ENCODE assay signal across 23 mouse cellular contexts in genomic region chr5:106672597-106672996, GRCm38 (mm10). TPM values are rescaled to one million over a fixed set of nuclear protein-coding genes. Genes with fewer than 3 reads are reported as not detected.
DNase-seq lines count a peak whose midpoint lies in the region; ATAC-seq and TF ChIP-seq lines count a peak whose summit lies in the region.
"Had no signal": no experiment of that assay in that cellular context is flagged by ENCODE, and none has a peak within 500 bp of the region (broad histone marks: within the 10 kb centered on the region; RNA-seq: fewer than 3 reads in every experiment).

No protein-coding gene starts in this region.

- no peaks in the 10 kb centered on the region for H3K27me3 ChIP-seq in heart, postnatal 0 days (ENCODE audit: control insufficient read depth, insufficient read depth, low read length)
- no peaks in the 10 kb centered on the region for H3K27me3 ChIP-seq in CH12.LX (replicated peaks)
- no peaks in the 10 kb centered on the region for H3K27me3 ChIP-seq in MEL (ENCODE audit: control insufficient read depth in 1 of 2, insufficient read depth in 2 of 2, low read length in 2 of 2)
- H3K27me3 ChIP-seq in midbrain, postnatal 0 days (ENCODE audit: insufficient read depth, low read length) = no peaks in the 10 kb centered on the region
- H3K27me3 ChIP-seq: forebrain, embryonic 13.5 days; Patski had no signal

- H3K4me3 ChIP-seq in heart, postnatal 0 days (ENCODE audit: low read depth, low read length) = no peak overlapping the region
- H3K4me3 ChIP-seq in CH12.LX (replicated peaks in 1 of 3; ENCODE audit: low read depth in 2 of 3, low read length in 2 of 3, poor library complexity in 1 of 3) = no peak overlapping the region
- no peak overlapping the region for H3K4me3 ChIP-seq in MEL (ENCODE audit: control insufficient read depth in 1 of 2, insufficient read depth in 1 of 2, low read depth in 2 of 2, low read length in 2 of 2)
- H3K4me3 ChIP-seq in lung, adult 2 months (replicated peaks; ENCODE audit: extremely low read depth, low read depth, low read length) = no peak overlapping the region
- H3K4me3 ChIP-seq in midbrain, postnatal 0 days (ENCODE audit: low read depth, low read length) = no peak overlapping the region
- H3K4me3 ChIP-seq: forebrain, embryonic 10.5 days; forebrain, embryonic 13.5 days; heart, adult 2 months; heart, embryonic 10.5 days had no signal

- DNase-seq in heart, postnatal 0 days (ENCODE audit: low spot score) = no peak
- no peak for DNase-seq in heart, adult 11 months
- DNase-seq in CH12.LX (ENCODE audit: extremely low read depth) (no peak), MEL (ENCODE audit: low read depth, low spot score) (no peak)
- DNase-seq in lung, adult 2 months = no peak
- no peak for DNase-seq in midbrain, postnatal 0 days (ENCODE audit: low spot score)
- DNase-seq: adrenal gland, postnatal 10 days; adrenal gland, postnatal 36 days; cerebellum, adult 18-20 months; cerebellum, adult 9-10 months; cerebellum, postnatal 14 days; gastrocnemius, postnatal 14 days; heart, adult 2 months; heart, postnatal 4 days had no signal

- H3K27ac ChIP-seq in heart, postnatal 0 days (ENCODE audit: low read depth) = peak overlapping the region; percentile 8; the same call in 1 of the 2 replicates
- H3K27ac ChIP-seq in CH12.LX (ENCODE audit: insufficient read depth, low read depth) (no peak overlapping the region), MEL (ENCODE audit: control insufficient read depth, low read depth, low read length) (no peak overlapping the region)
- no peak overlapping the region for H3K27ac ChIP-seq in midbrain, postnatal 0 days (ENCODE audit: low read depth, low read length)
- H3K27ac ChIP-seq: forebrain, embryonic 10.5 days; forebrain, embryonic 13.5 days; heart, embryonic 10.5 days; hindbrain, embryonic 14.5 days; hindbrain, postnatal 0 days had no signal

- in situ Hi-C loops in CH12.LX (cut with MboI; ENCODE audit: low pct_ligation_motif_present, low pct_unique_long_range_greater_than_20kb, low sequenced_read_pairs) = no loop called here

- peaks cover 13% of the 10 kb centered on the region; the same call in 1 of the 2 replicates for H3K36me3 ChIP-seq in heart, postnatal 0 days (replicated peaks; ENCODE audit: control insufficient read depth, insufficient read depth, low read length)
- peaks cover 6 to 33% of the 10 kb centered on the region in 2 experiments for H3K36me3 ChIP-seq in CH12.LX (replicated peaks in 1 of 2; ENCODE audit: control insufficient read depth in 1 of 2, insufficient read depth in 1 of 2, low read length in 1 of 2)
- peaks cover 11 to 27% of the 10 kb centered on the region in 2 experiments for H3K36me3 ChIP-seq in MEL (ENCODE audit: control insufficient read depth in 1 of 2, insufficient read depth in 2 of 2, low read length in 2 of 2)
- H3K36me3 ChIP-seq in midbrain, postnatal 0 days (ENCODE audit: insufficient read depth, low read length) = no peaks in the 10 kb centered on the region

- H3K4me2 ChIP-seq in heart, postnatal 0 days (ENCODE audit: low read depth, low read length) = no peak overlapping the region
- no peak overlapping the region for H3K4me2 ChIP-seq in CH12.LX (ENCODE audit: insufficient read depth, low read depth, poor library complexity, severe bottlenecking)
- no peak overlapping the region for H3K4me2 ChIP-seq in midbrain, postnatal 0 days (ENCODE audit: low read depth, low read length, poor library complexity, severe bottlenecking)
- H3K4me2 ChIP-seq: forebrain, embryonic 13.5 days; hindbrain, embryonic 14.5 days had no signal

- H3K79me2 ChIP-seq in CH12.LX (replicated peaks; ENCODE audit: control insufficient read depth, extremely low read depth, insufficient read depth, poor library complexity, severe bottlenecking) = peaks cover 11% of the 10 kb centered on the region
- peaks cover 30% of the 10 kb centered on the region for H3K79me2 ChIP-seq in MEL (ENCODE audit: control insufficient read depth, insufficient read depth, low read length, poor library complexity)

- H3K9ac ChIP-seq in heart, postnatal 0 days (replicated peaks; ENCODE audit: low read depth, low read length) = no peak overlapping the region
- no peak overlapping the region for H3K9ac ChIP-seq in CH12.LX (ENCODE audit: insufficient read depth, low read depth)
- H3K9ac ChIP-seq in MEL (ENCODE audit: control insufficient read depth, low read depth, low read length, poor library complexity, severe bottlenecking) = no peak overlapping the region
- no peak overlapping the region for H3K9ac ChIP-seq in midbrain, postnatal 0 days (replicated peaks; ENCODE audit: low read length, poor library complexity, severe bottlenecking)
- H3K9ac ChIP-seq: forebrain, embryonic 13.5 days; hindbrain, embryonic 14.5 days had no signal

- H3K4me1 ChIP-seq in heart, postnatal 0 days (ENCODE audit: control insufficient read depth, insufficient read depth) = peaks cover 11% of the 10 kb centered on the region
- peaks cover 2 to 11% of the 10 kb centered on the region in 2 experiments; a peak in 1 of 4 replicates for H3K4me1 ChIP-seq in CH12.LX (ENCODE audit: control insufficient read depth in 1 of 2, insufficient read depth in 2 of 2)
- H3K4me1 ChIP-seq in MEL (ENCODE audit: control insufficient read depth in 1 of 2, insufficient read depth in 2 of 2, low read length in 2 of 2) = peaks cover 4 to 18% of the 10 kb centered on the region in 2 experiments; a peak in 3 of 4 replicates
- peaks cover 11% of the 10 kb centered on the region for H3K4me1 ChIP-seq in lung, adult 2 months (ENCODE audit: control insufficient read depth, insufficient read depth, low read length)
- no peaks in the 10 kb centered on the region for H3K4me1 ChIP-seq in midbrain, postnatal 0 days (ENCODE audit: insufficient read depth, low read length)
- H3K4me1 ChIP-seq: forebrain, embryonic 10.5 days; forebrain, embryonic 13.5 days had no signal

- no peak for TF ChIP-seq CTCF in heart, postnatal 0 days (IDR thresholded peaks at IDR 0.05; ENCODE audit: low read depth)
- TF ChIP-seq CTCF in CH12.LX (conservative IDR thresholded peaks at IDR 0.05 in 1 of 2, IDR thresholded peaks at IDR 0.05 in 1 of 2; ENCODE audit: low read depth in 2 of 2, low read length in 2 of 2) (no peak), MEL (IDR thresholded peaks at IDR 0.05 in 2 of 3, conservative IDR thresholded peaks at IDR 0.05 in 1 of 3; ENCODE audit: control insufficient read depth in 1 of 3, insufficient read depth in 1 of 3, low read depth in 2 of 3, low read length in 3 of 3, poor library complexity in 1 of 3, severe bottlenecking in 1 of 3) (no peak)
- TF ChIP-seq CTCF in lung, adult 2 months (IDR thresholded peaks at IDR 0.05; ENCODE audit: insufficient read depth, low read length) = no peak
- no peak for TF ChIP-seq CTCF in midbrain, postnatal 0 days (IDR thresholded peaks at IDR 0.05)

- ATAC-seq in heart, postnatal 0 days (ENCODE audit: insufficient read depth, low read depth) = no peak
- no peak for ATAC-seq in midbrain, postnatal 0 days (ENCODE audit: low FRiP score)
- ATAC-seq: CD4-positive, CD25-positive, alpha-beta regulatory T cell, adult 4 months; forebrain, embryonic 13.5 days; forebrain, embryonic 16.5 days; hindbrain, postnatal 0 days; inflammation-experienced regulatory T-cells, adult 6 months; Patski had no signal

- TF ChIP-seq POLR2A in CH12.LX (IDR thresholded peaks at IDR 0.05; ENCODE audit: low read depth, low read length) (no peak), MEL (IDR thresholded peaks at IDR 0.05; ENCODE audit: control insufficient read depth in 1 of 2, insufficient read depth in 1 of 2, low read depth in 1 of 2, low read length in 2 of 2, poor library complexity in 1 of 2) (no peak)
- TF ChIP-seq POLR2A in lung, adult 2 months (IDR thresholded peaks at IDR 0.05; ENCODE audit: borderline replicate concordance, extremely low read depth, low read depth, low read length) = no peak

- TF ChIP-seq EP300 in heart, postnatal 0 days (IDR thresholded peaks at IDR 0.05; ENCODE audit: low read depth) = no peak
- TF ChIP-seq EP300 in CH12.LX (IDR thresholded peaks at IDR 0.05; ENCODE audit: low read length) (no peak), MEL (IDR thresholded peaks at IDR 0.05; ENCODE audit: low read depth in 1 of 2, low read length in 2 of 2) (peak in 1 of 2 experiments; percentile 56; a peak in 1 of 4 replicates)

- no peaks in the 10 kb centered on the region for H3K9me3 ChIP-seq in heart, postnatal 0 days (replicated peaks; ENCODE audit: control insufficient read depth, low read length)
- H3K9me3 ChIP-seq in CH12.LX (replicated peaks; ENCODE audit: low read length) = peaks cover 2% of the 10 kb centered on the region
- H3K9me3 ChIP-seq in MEL (replicated peaks; ENCODE audit: insufficient read depth, low read length) = no peaks in the 10 kb centered on the region
- H3K9me3 ChIP-seq in midbrain, postnatal 0 days (ENCODE audit: low read length) = no peaks in the 10 kb centered on the region
- H3K9me3 ChIP-seq: forebrain, embryonic 13.5 days; heart, embryonic 10.5 days had no signal

- dilution Hi-C loops in CH12.LX (cut with MboI; ENCODE audit: extremely low pct_ligation_motif_present, extremely low pct_unique_long_range_greater_than_20kb, low sequenced_read_pairs) = no loop called here

- TF ChIP-seq RAD21 in CH12.LX (IDR thresholded peaks at IDR 0.05; ENCODE audit: low read depth, low read length) (no peak), MEL (IDR thresholded peaks at IDR 0.05; ENCODE audit: low read depth, low read length) (no peak)

TF ChIP-seq in CH12.LX, 34 proteins besides CTCF, POLR2A, EP300 and RAD21 (continues in another document):
- TF ChIP-seq TCF12 (IDR thresholded peaks at IDR 0.05; ENCODE audit: low read depth, low read length) (no peak), MAFK (IDR thresholded peaks at IDR 0.05; ENCODE audit: insufficient replicate concordance, low read length) (peak; percentile 58; the same call in 1 of the 2 replicates), JUND (conservative IDR thresholded peaks at IDR 0.05; ENCODE audit: low read depth, low read length) (no peak)

TF ChIP-seq in MEL, 35 proteins besides CTCF, POLR2A, EP300 and RAD21 (continues in another document):
- no peak for TF ChIP-seq ZMIZ1 (IDR thresholded peaks at IDR 0.05; ENCODE audit: low read depth, low read length)
- no peak for TF ChIP-seq ELF1 (IDR thresholded peaks at IDR 0.05; ENCODE audit: low read depth, low read length)
- TF ChIP-seq ETS1 (IDR thresholded peaks at IDR 0.05; ENCODE audit: low read depth, low read length) = peak; percentile 61
- TF ChIP-seq RCOR1 (IDR thresholded peaks at IDR 0.05; ENCODE audit: low read depth, low read length) = no peak

RNA-seq across cellular contexts. Expression of gene Zfp644, which starts 24.5 kb away (rescaled TPM):
- total RNA-seq in heart, postnatal 0 days (2014; rRNA removed; ENCODE audit: low replicate concordance) = 78.1 and 91.2 TPM in 2 replicates
- polyA plus RNA-seq in heart, postnatal 0 days (2015; fragmentation: Nextera tagmentation; extraction: Ambion mirVana) = 41.6 and 45.7 TPM in 2 replicates
- total RNA-seq in CH12.LX (2012; rRNA removed) (15.1 and 19.2 TPM in 2 replicates), CH12.LX (2014; rRNA removed) (28.7 and 32.4 TPM in 2 replicates), MEL (2012; rRNA removed) (32.5 and 34.4 TPM in 2 replicates)
- polyA plus RNA-seq in CH12.LX (2012; ENCODE audit: insufficient read length, low read depth) (15.4 and 17.7 TPM in 2 replicates), MEL (2012; ENCODE audit: insufficient read depth in 1 of 2, insufficient read length in 2 of 2, low read depth in 1 of 2, low replicate concordance in 2 of 2, missing spikeins in 1 of 2) (10 to 100 TPM; 23.4 to 72.3 TPM)
- 11.2 and 15.1 TPM in 2 replicates for polyA plus RNA-seq in lung, adult 2 months (2012; rRNA removed)
- 89.7 and 119 TPM in 2 replicates for total RNA-seq in midbrain, postnatal 0 days (2014; rRNA removed)
- 64.9 and 72.2 TPM in 2 replicates for polyA plus RNA-seq in midbrain, postnatal 0 days (2015; fragmentation: Nextera tagmentation; extraction: Ambion mirVana)
